Mouse (Mus musculus) gastrocnemius, adult 18-20 months (tissue): ENCODE measurements around the gene Apbb1ip. TPM values are rescaled to one million over a fixed set of nuclear protein-coding genes. Genes with fewer than 3 reads are reported as not detected.

ENCODE experiments used
- total RNA-seq, 2 experiments: library from RNA; stranded (reverse); gene quantifications; 2 replicates each; pipeline ENCODE4 v1.2.3; 2021

Apbb1ip gene
- total RNA-seq, 2 experiments from 2014 or later, result 1.3 to 2.0 TPM

Other genes starting within 250 kb of the Apbb1ip start
- gene Gad2, start 151.9 kb upstream of the Apbb1ip start, total RNA-seq, result under 1 TPM in 1 of 2 experiments, not detected in 1; 0.05 TPM
- 10 to 100 TPM in 1 of 2 experiments, 1 to 10 TPM in 1; 9.0 to 11.4 TPM for gene Pdss1, start 121.4 kb downstream of the Apbb1ip start, total RNA-seq